Mouse (Mus musculus) ES-Bruce4 (cell line): ENCODE measurements at regions not wholly inside any gene's neighbourhood (a gene's known extent, or its start where the extent isn't known, plus 50 kb on each side); places are given as distances from the start of the nearest gene placed in this dataset.

Experiments used
- CTCF ChIP-seq: IDR thresholded peaks from one replicate; pipeline ENCODE4 v1.8.1; 2011; ENCODE audit warnings: low read depth, low read length
- POLR2A ChIP-seq: IDR thresholded peaks from one replicate; pipeline ENCODE4 v1.8.1; 2011; ENCODE audit warnings: low read length; ENCODE audit not compliant: insufficient read depth

GRCm38 (mm10) chr10:46403883-46404282 lies 826.3 kb downstream of the Hace1 start:
- no peak for TF ChIP-seq POLR2A
- no peak for TF ChIP-seq CTCF
